8 mouse cellular contexts compared by ENCODE assay signal in genomic region chr16:4781524-4782196, GRCm38 (mm10). TPM values are rescaled to one million over a fixed set of nuclear protein-coding genes. Genes with fewer than 3 reads are reported as not detected.
A peak's percentile ranks its signal among the peaks of the same experiment; 100 is the strongest.
DNase-seq lines count a peak whose midpoint lies in the region; ATAC-seq and TF ChIP-seq lines count a peak whose summit lies in the region.

No protein-coding gene starts in this region.

- no peak overlapping the region for H3K9ac ChIP-seq in midbrain, postnatal 0 days (replicated peaks; ENCODE audit: low read length, poor library complexity, severe bottlenecking)
- H3K9ac ChIP-seq in midbrain, embryonic 13.5 days (replicated peaks) = no peak overlapping the region
- no peak overlapping the region for H3K9ac ChIP-seq in kidney, postnatal 0 days (ENCODE audit: low read depth, low read length)

- no peak for ATAC-seq in midbrain, postnatal 0 days (ENCODE audit: low FRiP score)
- ATAC-seq in midbrain, embryonic 13.5 days = no peak
- ATAC-seq in kidney, postnatal 0 days (replicated peaks; ENCODE audit: low FRiP score, low read depth) = no peak
- ATAC-seq in megakaryocyte-erythroid progenitor cell, adult 5-6 weeks (replicated peaks; ENCODE audit: low FRiP score, low TSS enrichment, poor library complexity, severe bottlenecking) = no peak

- 80% methylated on average over 5 of the region's 5 CpGs for WGBS in midbrain, postnatal 0 days
- WGBS in midbrain, embryonic 13.5 days = 92% methylated on average over 5 of the region's 5 CpGs
- WGBS in kidney, postnatal 0 days = 50% methylated on average over 5 of the region's 5 CpGs

- no peaks in the 10 kb centered on the region for H3K9me3 ChIP-seq in midbrain, postnatal 0 days (ENCODE audit: low read length)
- H3K9me3 ChIP-seq in midbrain, embryonic 13.5 days = no peaks in the 10 kb centered on the region
- H3K9me3 ChIP-seq in kidney, postnatal 0 days (replicated peaks; ENCODE audit: low read length) = no peaks in the 10 kb centered on the region

- H3K27me3 ChIP-seq in midbrain, postnatal 0 days (ENCODE audit: insufficient read depth, low read length) = no peaks in the 10 kb centered on the region
- H3K27me3 ChIP-seq in midbrain, embryonic 13.5 days = no peaks in the 10 kb centered on the region
- H3K27me3 ChIP-seq in kidney, postnatal 0 days (ENCODE audit: insufficient read depth, low read length) = no peaks in the 10 kb centered on the region

- H3K36me3 ChIP-seq in midbrain, postnatal 0 days (ENCODE audit: insufficient read depth, low read length) = no peaks in the 10 kb centered on the region
- H3K36me3 ChIP-seq in midbrain, embryonic 13.5 days = peaks cover 15% of the 10 kb centered on the region
- H3K36me3 ChIP-seq in kidney, postnatal 0 days (ENCODE audit: insufficient read depth, low read length) = peaks cover 8% of the 10 kb centered on the region

- no peaks in the 10 kb centered on the region for H3K4me1 ChIP-seq in midbrain, postnatal 0 days (ENCODE audit: insufficient read depth, low read length)
- peaks cover 19% of the 10 kb centered on the region for H3K4me1 ChIP-seq in midbrain, embryonic 13.5 days (replicated peaks)
- peaks cover 6% of the 10 kb centered on the region; the same call in 1 of the 2 replicates for H3K4me1 ChIP-seq in kidney, postnatal 0 days (replicated peaks; ENCODE audit: insufficient read depth, low read length)

- H3K27ac ChIP-seq in midbrain, postnatal 0 days (ENCODE audit: low read depth, low read length) = no peak overlapping the region
- H3K27ac ChIP-seq in midbrain, embryonic 13.5 days = no peak overlapping the region
- no peak overlapping the region for H3K27ac ChIP-seq in kidney, postnatal 0 days

- TF ChIP-seq CTCF in midbrain, postnatal 0 days (IDR thresholded peaks at IDR 0.05) = no peak
- no peak for TF ChIP-seq CTCF in kidney, postnatal 0 days (IDR thresholded peaks at IDR 0.05; ENCODE audit: low read depth)

- no peak overlapping the region for H3K4me3 ChIP-seq in midbrain, postnatal 0 days (ENCODE audit: low read depth, low read length)
- H3K4me3 ChIP-seq in midbrain, embryonic 13.5 days (replicated peaks) = no peak overlapping the region
- H3K4me3 ChIP-seq in kidney, postnatal 0 days (replicated peaks; ENCODE audit: low read depth, low read length) = no peak overlapping the region

- DNase-seq in midbrain, postnatal 0 days (ENCODE audit: low spot score) = peak; percentile 80
- peak; percentile 80 for DNase-seq in cerebellum, adult 9-10 months
- DNase-seq in heart, adult 8-10 months (ENCODE audit: low spot score) = peak; percentile 51
- peak; percentile 69 for DNase-seq in kidney, postnatal 0 days (ENCODE audit: low spot score)
- DNase-seq in lung, postnatal 10 days = peak; percentile 84
- DNase-seq in thymus, postnatal 25 days = peak; percentile 34

- no peak overlapping the region for H3K4me2 ChIP-seq in midbrain, postnatal 0 days (ENCODE audit: low read depth, low read length, poor library complexity, severe bottlenecking)
- H3K4me2 ChIP-seq in midbrain, embryonic 13.5 days (replicated peaks) = no peak overlapping the region
- no peak overlapping the region for H3K4me2 ChIP-seq in kidney, postnatal 0 days (ENCODE audit: low read length)

RNA-seq across cellular contexts. Expression of gene Cdip1, which starts 8.4 kb away (rescaled TPM):
- 122 and 130 TPM in 2 replicates for total RNA-seq in midbrain, postnatal 0 days (2014; rRNA removed)
- polyA plus RNA-seq in midbrain, postnatal 0 days (2015; fragmentation: Nextera tagmentation; extraction: Ambion mirVana) = 131 and 139 TPM in 2 replicates
- polyA plus RNA-seq in midbrain, embryonic 13.5 days (2015; fragmentation: Nextera tagmentation; extraction: Ambion mirVana) = 108 and 109 TPM in 2 replicates
- 10 to 100 TPM; 61.1 to 68.9 (median 65.8) TPM for total RNA-seq in heart, adult 8-10 months (2022)
- polyA plus RNA-seq in kidney, postnatal 0 days (2015; fragmentation: Nextera tagmentation; extraction: Ambion mirVana) = 81.1 and 91.2 TPM in 2 replicates
- total RNA-seq in megakaryocyte-erythroid progenitor cell, adult 5-6 weeks (2014; fragmentation: Nextera tagmentation) = 15.3 and 17.7 TPM in 2 replicates
- total RNA-seq in megakaryocyte-erythroid progenitor cell, adult 5-6 weeks (2017) = 14.0 and 15.5 TPM in 2 replicates

RNA-seq across cellular contexts. Expression of gene 4930562C15Rik, which starts 53.6 kb away (rescaled TPM):
- not detected in 2 replicates for total RNA-seq in midbrain, postnatal 0 days (2014; rRNA removed)
- polyA plus RNA-seq in midbrain, postnatal 0 days (2015; fragmentation: Nextera tagmentation; extraction: Ambion mirVana) = 0.47 TPM in 1 of 2 replicates, not detected in the other
- 0.40 and 0.50 TPM in 2 replicates for polyA plus RNA-seq in midbrain, embryonic 13.5 days (2015; fragmentation: Nextera tagmentation; extraction: Ambion mirVana)
- total RNA-seq in heart, adult 8-10 months (2022) = not detected
- 0.14 TPM in 1 of 2 replicates, not detected in the other for polyA plus RNA-seq in kidney, postnatal 0 days (2015; fragmentation: Nextera tagmentation; extraction: Ambion mirVana)
- total RNA-seq in megakaryocyte-erythroid progenitor cell, adult 5-6 weeks (2014; fragmentation: Nextera tagmentation) = not detected in 2 replicates
- not detected in 2 replicates for total RNA-seq in megakaryocyte-erythroid progenitor cell, adult 5-6 weeks (2017)

RNA-seq across cellular contexts. Expression of gene Hmox2, which starts 55.5 kb away (rescaled TPM):
- total RNA-seq in midbrain, postnatal 0 days (2014; rRNA removed) = 37.9 and 43.2 TPM in 2 replicates
- polyA plus RNA-seq in midbrain, postnatal 0 days (2015; fragmentation: Nextera tagmentation; extraction: Ambion mirVana) = 92.7 and 102 TPM in 2 replicates
- 81.8 and 87.6 TPM in 2 replicates for polyA plus RNA-seq in midbrain, embryonic 13.5 days (2015; fragmentation: Nextera tagmentation; extraction: Ambion mirVana)
- total RNA-seq in heart, adult 8-10 months (2022) = 10 to 100 TPM; 70.0 to 78.7 (median 75.8) TPM
- 102 and 107 TPM in 2 replicates for polyA plus RNA-seq in kidney, postnatal 0 days (2015; fragmentation: Nextera tagmentation; extraction: Ambion mirVana)
- total RNA-seq in megakaryocyte-erythroid progenitor cell, adult 5-6 weeks (2014; fragmentation: Nextera tagmentation) = 28.4 and 31.9 TPM in 2 replicates
- 43.8 and 49.9 TPM in 2 replicates for total RNA-seq in megakaryocyte-erythroid progenitor cell, adult 5-6 weeks (2017)

Comparison
In these comparisons a context has a peak if more than half of its experiments do, and no peak if none do; other contexts are left out.
1. DNase-seq: peak in every context shown above with its lines; median percentile 84 in lung, postnatal 10 days; 80 in midbrain, postnatal 0 days; 80 in cerebellum, adult 9-10 months; 69 in kidney, postnatal 0 days; 51 in heart, adult 8-10 months; 34 in thymus, postnatal 25 days.